Mouse (Mus musculus) forebrain, postnatal 0 days (tissue): ENCODE measurements at regions not wholly inside any gene's neighbourhood (a gene's known extent, or its start where the extent isn't known, plus 50 kb on each side); places are given as distances from the start of the nearest gene placed in this dataset.

Source experiments
- ATAC-seq: fragments of 200-750 bp; cut with Nextera tagmentation; 2 replicates; pipeline ENCODE4 v1.8.0; 2017; ENCODE audit warnings: mild to moderate bottlenecking, moderate library complexity
- DNase-seq: peaks from one replicate; pipeline ENCODE4 v3.0.0-alpha.2; 2015
- H3K27ac ChIP-seq: fragments of 300-500 bp; sonication (generic); 2 replicates; pipeline ENCODE4 v1.5.1; 2014; ENCODE audit warnings: low read depth, mild to moderate bottlenecking, antibody characterized with exemption, low read length, moderate library complexity, mixed read lengths
- H3K27me3 ChIP-seq: fragments of 300-500 bp; sonication (generic); 2 replicates; pipeline ENCODE4 v1.6.1; 2014; ENCODE audit warnings: mild to moderate bottlenecking, low read length, mixed read lengths; ENCODE audit not compliant: insufficient read depth
- H3K36me3 ChIP-seq: fragments of 300-500 bp; sonication (generic); 2 replicates; pipeline ENCODE4 v1.6.1; 2014; ENCODE audit warnings: mild to moderate bottlenecking, moderate library complexity; ENCODE audit not compliant: insufficient read depth
- H3K4me1 ChIP-seq: fragments of 300-500 bp; sonication (generic); 2 replicates; pipeline ENCODE4 v1.6.1; 2014; ENCODE audit warnings: antibody characterized with exemption; ENCODE audit not compliant: insufficient read depth
- H3K4me2 ChIP-seq: fragments of 300-500 bp; sonication (generic); 2 replicates; pipeline ENCODE4 v1.6.1; 2014; ENCODE audit warnings: low read depth, mild to moderate bottlenecking, moderate library complexity
- H3K4me3 ChIP-seq: fragments of 300-500 bp; sonication (generic); 2 replicates; pipeline ENCODE4 v1.5.1; 2014; ENCODE audit warnings: low read depth, low read length, mixed read lengths
- H3K9ac ChIP-seq: fragments of 300-500 bp; sonication (generic); 2 replicates; pipeline ENCODE4 v1.6.1; 2014; ENCODE audit warnings: mild to moderate bottlenecking
- H3K9me3 ChIP-seq: fragments of 300-500 bp; sonication (generic); 2 replicates; pipeline ENCODE4 v1.6.1; 2016; ENCODE audit warnings: low read length
- CTCF ChIP-seq: sonication (generic); IDR thresholded peaks from 2 replicates; pipeline ENCODE4 v1.5.1; 2016; ENCODE audit warnings: antibody characterized with exemption, control low read depth, low read depth
- WGBS: fragments of 180-500 bp; shearing (Covaris S2); extraction: QIAGEN DNeasy Blood & Tissue Kit; methylation state at CpG from one replicate; pipeline ENCODE4 v1.1.7; 2014; 5-methylcytosine and 5-hydroxymethylcytosine counted together

DNA sequence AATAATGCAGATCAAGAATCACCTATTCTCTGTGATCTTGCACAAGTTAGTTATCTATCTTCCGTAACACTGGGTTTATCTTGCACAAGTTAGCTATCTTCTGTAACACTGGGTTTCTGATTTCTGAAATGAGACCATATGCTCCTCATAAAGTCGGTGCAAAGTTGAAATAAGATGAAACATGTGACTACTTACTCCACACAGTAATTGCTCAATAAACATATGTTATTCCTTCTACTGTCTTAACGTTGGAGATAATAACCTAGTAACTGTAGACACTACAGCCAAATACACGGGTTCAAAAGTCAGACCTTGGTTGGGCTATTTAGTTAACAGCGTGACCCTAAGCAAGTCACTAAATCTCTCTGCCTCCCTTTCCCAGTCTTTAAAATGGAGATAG is 65.8 kb upstream of the Atp11b start:
- Histone ChIP-seq H3K27me3 (no peaks in the 10 kb centered on the region), H3K9ac (no peak overlapping the region), H3K4me3 (no peak overlapping the region), H3K4me2 (no peak overlapping the region), H3K36me3 (no peaks in the 10 kb centered on the region), H3K9me3 (no peaks in the 10 kb centered on the region), H3K27ac (no peak overlapping the region), H3K4me1 (no peaks in the 10 kb centered on the region)
- no peak for ATAC-seq
- no peak for TF ChIP-seq CTCF
- 77% methylated on average over 5 of the region's 5 CpGs for WGBS
- DNase-seq, result no peak

GRCm38 (mm10) chr3:35688781-35689180 is 65.1 kb upstream of the Atp11b start:
- no peak overlapping the region for H3K27ac ChIP-seq
- no peak overlapping the region for H3K4me2 ChIP-seq
- TF ChIP-seq CTCF, result peak; percentile 86
- WGBS, result 15% methylated on average over 4 of the region's 4 CpGs
- no peaks in the 10 kb centered on the region for H3K27me3 ChIP-seq
- H3K4me3 ChIP-seq, result no peak overlapping the region
- no peak overlapping the region for H3K9ac ChIP-seq
- DNase-seq (peak; percentile 75), ATAC-seq (peak; percentile 85; the same call in 1 of the 2 replicates)
- H3K36me3 ChIP-seq, result no peaks in the 10 kb centered on the region
- no peaks in the 10 kb centered on the region for H3K9me3 ChIP-seq
- H3K4me1 ChIP-seq, result no peaks in the 10 kb centered on the region

DNA sequence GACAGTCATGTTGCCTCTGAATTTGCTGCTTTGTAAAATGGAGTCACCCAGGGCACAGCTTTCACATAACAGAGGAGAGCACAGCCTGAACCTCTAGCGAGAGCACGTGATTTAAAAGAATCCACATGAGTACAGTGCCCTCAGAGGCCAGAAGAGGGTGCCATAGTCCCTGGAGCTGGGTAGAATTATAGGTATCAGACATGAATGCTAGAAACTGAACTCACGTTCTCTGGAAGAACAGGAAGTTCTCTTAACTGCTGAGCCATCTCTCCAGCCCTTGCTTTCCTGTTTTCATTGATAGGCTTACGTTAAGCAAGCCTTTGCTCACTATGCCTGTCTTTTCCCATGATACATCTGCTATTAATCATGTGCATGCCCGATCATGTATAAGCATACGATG is 60.9 kb upstream of the Atp11b start:
- H3K9ac ChIP-seq, result no peak overlapping the region
- 46% methylated on average over 6 of the region's 6 CpGs for WGBS

GRCm38 (mm10) chr3:35693551-35693950 is 60.4 kb upstream of the Atp11b start:
- Histone ChIP-seq H3K9ac (no peak overlapping the region), H3K9me3 (no peaks in the 10 kb centered on the region), H3K27ac (no peak overlapping the region), H3K4me3 (no peak overlapping the region), H3K4me2 (no peak overlapping the region), H3K4me1 (no peaks in the 10 kb centered on the region), H3K36me3 (no peaks in the 10 kb centered on the region), H3K27me3 (no peaks in the 10 kb centered on the region)
- no peak for TF ChIP-seq CTCF
- no peak for ATAC-seq
- DNase-seq, result no peak
- 83% methylated on average over 12 of the region's 12 CpGs for WGBS

More for the DNA sequence above, 60.9 kb upstream of the Atp11b start:
- H3K4me2 ChIP-seq, result no peak overlapping the region
- H3K4me3 ChIP-seq, result no peak overlapping the region
- ATAC-seq (peak; percentile 94), DNase-seq (peak; percentile 73)
- H3K27me3 ChIP-seq, result no peaks in the 10 kb centered on the region
- peak; percentile 75 for TF ChIP-seq CTCF
- no peak overlapping the region for H3K27ac ChIP-seq
- no peaks in the 10 kb centered on the region for H3K9me3 ChIP-seq
- no peaks in the 10 kb centered on the region for H3K4me1 ChIP-seq
- no peaks in the 10 kb centered on the region for H3K36me3 ChIP-seq

DNA sequence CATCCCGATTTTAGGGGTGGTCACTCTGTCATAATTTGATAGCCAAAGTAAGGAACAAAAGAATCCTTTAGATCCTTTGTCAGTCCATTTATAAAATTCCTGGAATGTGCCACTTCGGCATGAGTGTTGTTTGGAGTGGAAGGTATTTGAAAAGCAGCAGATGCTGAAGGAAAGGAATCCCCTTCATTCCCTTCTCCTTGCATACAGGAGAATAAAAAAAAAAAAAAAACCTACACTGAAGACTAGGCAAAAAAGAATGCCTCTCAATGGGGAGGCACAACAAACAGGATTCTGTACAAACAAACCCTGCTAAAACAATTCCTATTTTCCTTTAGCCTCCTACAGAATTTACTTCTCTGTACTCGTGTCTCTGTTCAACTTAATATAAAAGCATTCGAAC is 59.7 kb upstream of the Atp11b start:
- no peak overlapping the region for H3K9ac ChIP-seq
- no peaks in the 10 kb centered on the region for H3K9me3 ChIP-seq
- H3K4me3 ChIP-seq, result no peak overlapping the region
- H3K27me3 ChIP-seq, result no peaks in the 10 kb centered on the region
- 66% methylated on average over 4 of the region's 4 CpGs for WGBS
- no peaks in the 10 kb centered on the region for H3K36me3 ChIP-seq
- DNase-seq, result no peak
- no peaks in the 10 kb centered on the region for H3K4me1 ChIP-seq
- no peak overlapping the region for H3K4me2 ChIP-seq
- no peak overlapping the region for H3K27ac ChIP-seq
- no peak for TF ChIP-seq CTCF
- no peak for ATAC-seq

GRCm38 (mm10) chr3:35695859-35696258 is 58.0 kb upstream of the Atp11b start:
- 79% methylated on average over 3 of the region's 3 CpGs for WGBS
- no peak overlapping the region for H3K9ac ChIP-seq
- DNase-seq (no peak), ATAC-seq (no peak)
- no peaks in the 10 kb centered on the region for H3K4me1 ChIP-seq
- no peak overlapping the region for H3K4me3 ChIP-seq
- H3K27ac ChIP-seq, result no peak overlapping the region
- H3K36me3 ChIP-seq, result no peaks in the 10 kb centered on the region
- no peak for TF ChIP-seq CTCF
- no peaks in the 10 kb centered on the region for H3K27me3 ChIP-seq
- no peaks in the 10 kb centered on the region for H3K9me3 ChIP-seq
- H3K4me2 ChIP-seq, result no peak overlapping the region

GRCm38 (mm10) chr3:35699266-35699665 is 54.6 kb upstream of the Atp11b start:
- Histone ChIP-seq H3K9me3 (no peaks in the 10 kb centered on the region), H3K9ac (no peak overlapping the region), H3K4me1 (no peaks in the 10 kb centered on the region), H3K36me3 (no peaks in the 10 kb centered on the region), H3K4me3 (no peak overlapping the region), H3K27ac (no peak overlapping the region), H3K4me2 (no peak overlapping the region), H3K27me3 (no peaks in the 10 kb centered on the region)
- DNase-seq (no peak), ATAC-seq (no peak)
- 98% methylated on average over 2 of the region's 2 CpGs for whole genome bisulfite sequencing
- TF ChIP-seq CTCF, result no peak

DNA sequence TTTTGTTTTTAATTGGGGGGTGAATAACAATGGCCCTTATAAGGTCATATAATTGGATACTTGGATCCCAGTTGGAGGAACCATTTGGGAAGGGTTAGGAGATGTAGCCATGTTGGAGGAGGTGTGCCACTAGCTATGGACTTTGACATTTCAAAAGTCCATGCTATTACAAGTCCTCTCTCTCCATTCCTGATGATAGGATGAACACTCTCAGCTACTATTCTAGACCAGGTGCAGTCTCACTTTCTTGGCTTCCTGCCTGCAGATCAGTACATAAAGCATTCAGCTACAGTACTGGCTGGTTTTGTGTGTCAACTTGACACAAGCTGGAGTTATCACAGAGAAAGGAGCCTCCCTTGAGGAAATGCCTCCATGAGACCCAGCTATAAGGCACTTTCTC is 53.9 kb upstream of the Atp11b start:
- Histone ChIP-seq H3K27me3 (no peaks in the 10 kb centered on the region), H3K9ac (no peak overlapping the region), H3K27ac (no peak overlapping the region), H3K4me1 (no peaks in the 10 kb centered on the region), H3K4me3 (no peak overlapping the region), H3K36me3 (no peaks in the 10 kb centered on the region), H3K9me3 (no peaks in the 10 kb centered on the region), H3K4me2 (no peak overlapping the region)
- DNase-seq (no peak), ATAC-seq (no peak)
- TF ChIP-seq CTCF, result no peak
